Mouse (Mus musculus) adrenal gland, adult 2 months (tissue): ENCODE measurements around the gene Men1. TPM values are rescaled to one million over a fixed set of nuclear protein-coding genes. Genes with fewer than 3 reads are reported as not detected.

Experiments
- DNase-seq: peaks from one replicate; pipeline ENCODE4 v3.0.0; 2021
- polyA plus RNA-seq: library from polyadenylated mRNA; depleted of rRNA; stranded (reverse); fragments of >200 nt; gene quantifications from 2 replicates; pipeline ENCODE4 v1.2.3, GENCODE M21; 2012
- total RNA-seq, 2 experiments: library from RNA; stranded (reverse); gene quantifications; 2 replicates each; pipeline ENCODE4 v1.2.3; 2021

The Men1 gene
- total and polyA plus RNA-seq, 3 experiments: 54.6 to 71.2 (median 54.8) TPM

GRCm38 (mm10) chr19:6338716-6339115 lies 3.9 kb downstream of the Men1 start:
- no peak for DNase-seq

GRCm38 (mm10) chr19:6339191-6339590 lies 4.4 kb downstream of the Men1 start:
- no peak for DNase-seq

GRCm38 (mm10) chr19:6339890-6340504 lies 5.2 kb downstream of the Men1 start:
- no peak for DNase-seq

- DNase-seq: peak; percentile 94
Observed at GRCm38 (mm10) chr19:6340524-6341452, 6.0 kb downstream of the Men1 start, which contains the start of gene Map4k2. Gene Map4k2, plus strand, starts transcription at chr19:6341135.

- no peak for DNase-seq
Observed at GRCm38 (mm10) chr19:6341453-6342077, 6.8 kb downstream of the Men1 start.

- DNase-seq: no peak
Observed at GRCm38 (mm10) chr19:6342276-6342933, 7.6 kb downstream of the Men1 start.

GRCm38 (mm10) chr19:6343066-6343925 lies 8.5 kb downstream of the Men1 start:
- DNase-seq: no peak

- no peak for DNase-seq
Observed at GRCm38 (mm10) chr19:6343996-6344395, 9.2 kb downstream of the Men1 start.

- no peak for DNase-seq
Observed at GRCm38 (mm10) chr19:6346023-6346422, 11.2 kb downstream of the Men1 start.

- no peak for DNase-seq
Observed at GRCm38 (mm10) chr19:6346661-6347060, 11.9 kb downstream of the Men1 start.

- no peak for DNase-seq
Observed at GRCm38 (mm10) chr19:6347615-6348014, 12.8 kb downstream of the Men1 start.

GRCm38 (mm10) chr19:6348717-6349116 lies 13.9 kb downstream of the Men1 start:
- DNase-seq: no peak

- DNase-seq: peak; percentile 71
Observed at GRCm38 (mm10) chr19:6349215-6349983, 14.6 kb downstream of the Men1 start.

- no peak for DNase-seq
Observed at GRCm38 (mm10) chr19:6351431-6352106, 16.8 kb downstream of the Men1 start.

- no peak for DNase-seq
Observed at GRCm38 (mm10) chr19:6352107-6352505, 17.3 kb downstream of the Men1 start.

- DNase-seq: no peak
Observed at GRCm38 (mm10) chr19:6354030-6354429, 19.3 kb downstream of the Men1 start.

GRCm38 (mm10) chr19:6361291-6361690 lies 26.5 kb downstream of the Men1 start:
- no peak for DNase-seq

GRCm38 (mm10) chr19:6363091-6363410 lies 28.3 kb downstream of the Men1 start:
- DNase-seq: no peak

- DNase-seq: peak; percentile 100
Observed at GRCm38 (mm10) chr19:6363411-6364240, 28.8 kb downstream of the Men1 start, which contains the start of gene Sf1. Gene Sf1, plus strand, starts transcription at chr19:6363690.
